Mouse (Mus musculus) erythroid progenitor cell, adult 5-6 weeks (primary cell): ENCODE data around the gene Psmb8. TPM values are rescaled to one million over a fixed set of nuclear protein-coding genes. Genes with fewer than 3 reads are reported as not detected.

Experiments used
- ATAC-seq: replicated peaks from 2 replicates; pipeline ENCODE4 v1.8.0; 2016; ENCODE audit warnings: moderate number of reproducible peaks, mild to moderate bottlenecking, moderate TSS enrichment, inconsistent platforms; ENCODE audit not compliant: poor library complexity, low FRiP score, severe bottlenecking
- total RNA-seq, 2 experiments: library from RNA; stranded (forward) in 1 of 2; stranded (reverse) in 1 of 2; fragments of 150-400 nt in 1 of 2; fragments of 186-747, 209-891 nt in 1 of 2; gene quantifications; 2 replicates each; pipeline versions ENCODE4 v1.2.3 to v1.2.4; 2015 to 2017; ENCODE audit warnings: low replicate concordance in 2 of 2

Psmb8 gene
- total RNA-seq, 2 experiments from 2014 or later = 38.1 to 38.3 TPM

- no peak for ATAC-seq
Measured at GRCm38 (mm10) chr17:34239601-34240041, 42.1 kb downstream of the Psmb8 start.

GRCm38 (mm10) chr17:34240366-34240765 is 42.8 kb downstream of the Psmb8 start:
- no peak for ATAC-seq

GRCm38 (mm10) chr17:34240916-34241315 is 43.4 kb downstream of the Psmb8 start:
- ATAC-seq = no peak

DNA sequence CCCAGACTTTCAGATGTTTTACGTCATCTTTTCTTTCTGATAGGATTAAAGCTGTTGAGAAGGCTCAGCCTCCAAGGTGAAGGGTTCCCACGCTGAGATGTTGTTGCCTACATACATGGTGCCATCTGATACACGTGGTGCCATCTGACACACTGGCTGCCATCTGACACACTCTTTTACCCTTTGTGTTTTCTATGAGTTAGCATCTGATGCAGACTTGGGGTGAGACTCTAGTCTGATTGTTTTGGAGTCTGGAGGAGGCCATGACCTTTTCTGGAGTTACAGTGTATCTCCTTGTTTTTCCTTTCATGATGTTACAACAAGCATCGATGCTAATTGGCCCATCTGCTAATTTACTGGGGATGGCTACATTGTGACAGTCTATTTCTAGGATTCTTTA is 47.1 kb downstream of the Psmb8 start:
- no peak for ATAC-seq

GRCm38 (mm10) chr17:34247047-34247446 is 49.5 kb downstream of the Psmb8 start:
- ATAC-seq = no peak

DNA sequence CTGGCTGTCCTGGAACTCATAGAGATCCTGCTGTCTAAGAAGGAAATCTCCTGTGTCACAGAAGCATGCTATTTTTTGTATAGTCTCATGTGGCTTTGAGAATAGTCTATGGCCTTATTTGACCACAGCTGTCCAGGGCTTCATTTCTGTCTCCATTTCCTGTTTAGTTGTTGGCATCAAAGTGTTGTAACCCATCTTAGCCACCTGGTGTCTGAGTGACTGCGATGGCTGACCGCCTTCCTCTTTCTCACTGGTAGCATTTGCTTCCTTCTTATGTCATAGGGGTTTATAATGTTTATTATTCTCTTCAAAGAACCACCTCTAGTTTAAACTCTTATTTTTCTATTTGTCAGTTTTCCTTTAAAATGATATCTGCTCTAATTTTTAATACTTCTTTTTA is 51.2 kb downstream of the Psmb8 start:
- ATAC-seq = no peak

GRCm38 (mm10) chr17:34249361-34249760 is 51.8 kb downstream of the Psmb8 start:
- no peak for ATAC-seq

GRCm38 (mm10) chr17:34249878-34250277 is 52.4 kb downstream of the Psmb8 start:
- ATAC-seq = no peak

Other genes with a start within 250 kb of the Psmb8 start
- not detected in 2 replicates for gene B3galt4, start 246.2 kb upstream of the Psmb8 start, total RNA-seq (2015; ENCODE audit: low replicate concordance)
- 0.26 and 2.8 TPM in 2 replicates for gene B3galt4, start 246.2 kb upstream of the Psmb8 start, total RNA-seq (2017; ENCODE audit: low replicate concordance)
- 8.0 and 18.4 TPM in 2 replicates for gene Vps52, start 241.9 kb upstream of the Psmb8 start, total RNA-seq (2015; ENCODE audit: low replicate concordance)
- gene Vps52, start 241.9 kb upstream of the Psmb8 start, total RNA-seq (2017; ENCODE audit: low replicate concordance) = 11.5 and 17.8 TPM in 2 replicates
- gene Rps18, start 241.7 kb upstream of the Psmb8 start, total RNA-seq (2015; ENCODE audit: low replicate concordance) = 779 and 808 TPM in 2 replicates
- 194 and 380 TPM in 2 replicates for gene Rps18, start 241.7 kb upstream of the Psmb8 start, total RNA-seq (2017; ENCODE audit: low replicate concordance)
- 315 and 400 TPM in 2 replicates for gene H2-K1, start 197.4 kb upstream of the Psmb8 start, total RNA-seq (2015; ENCODE audit: low replicate concordance)
- gene H2-K1, start 197.4 kb upstream of the Psmb8 start, total RNA-seq (2017; ENCODE audit: low replicate concordance) = 167 and 182 TPM in 2 replicates
- 1.3 and 2.5 TPM in 2 replicates for gene Ring1, start 173.0 kb upstream of the Psmb8 start, total RNA-seq (2015; ENCODE audit: low replicate concordance)
- 1.9 and 2.0 TPM in 2 replicates for gene Ring1, start 173.0 kb upstream of the Psmb8 start, total RNA-seq (2017; ENCODE audit: low replicate concordance)
- 40.4 and 50.3 TPM in 2 replicates for gene H2-Ke6, start 169.7 kb upstream of the Psmb8 start, total RNA-seq (2015; ENCODE audit: low replicate concordance)
- gene H2-Ke6, start 169.7 kb upstream of the Psmb8 start, total RNA-seq (2017; ENCODE audit: low replicate concordance) = 10.8 and 14.9 TPM in 2 replicates
- 2.5 and 8.6 TPM in 2 replicates for gene Slc39a7, start 166.0 kb upstream of the Psmb8 start, total RNA-seq (2015; ENCODE audit: low replicate concordance)
- 18.9 and 20.7 TPM in 2 replicates for gene Slc39a7, start 166.0 kb upstream of the Psmb8 start, total RNA-seq (2017; ENCODE audit: low replicate concordance)
- gene Rxrb, start 165.9 kb upstream of the Psmb8 start, total RNA-seq (2015; ENCODE audit: low replicate concordance) = 5.4 and 8.4 TPM in 2 replicates
- gene Rxrb, start 165.9 kb upstream of the Psmb8 start, total RNA-seq (2017; ENCODE audit: low replicate concordance) = 11.5 and 14.5 TPM in 2 replicates
- 0.36 and 0.42 TPM in 2 replicates for gene Col11a2, start 158.3 kb upstream of the Psmb8 start, total RNA-seq (2015; ENCODE audit: low replicate concordance)
- gene Col11a2, start 158.3 kb upstream of the Psmb8 start, total RNA-seq (2017; ENCODE audit: low replicate concordance) = 2.1 and 2.9 TPM in 2 replicates
- not detected in 2 replicates for gene H2-Oa, start 105.4 kb upstream of the Psmb8 start, total RNA-seq (2015; ENCODE audit: low replicate concordance)
- gene H2-Oa, start 105.4 kb upstream of the Psmb8 start, total RNA-seq (2017; ENCODE audit: low replicate concordance) = 0.39 and 1.5 TPM in 2 replicates
- gene H2-DMa, start 78.2 kb upstream of the Psmb8 start, total RNA-seq (2015; ENCODE audit: low replicate concordance) = 14.4 and 17.2 TPM in 2 replicates
- 12.3 and 20.4 TPM in 2 replicates for gene H2-DMa, start 78.2 kb upstream of the Psmb8 start, total RNA-seq (2017; ENCODE audit: low replicate concordance)
- gene Brd2, start 75.1 kb upstream of the Psmb8 start, total RNA-seq (2015; ENCODE audit: low replicate concordance) = 199 and 208 TPM in 2 replicates
- gene Brd2, start 75.1 kb upstream of the Psmb8 start, total RNA-seq (2017; ENCODE audit: low replicate concordance) = 191 and 208 TPM in 2 replicates
- gene H2-DMb2, start 54.4 kb upstream of the Psmb8 start, total RNA-seq (2015; ENCODE audit: low replicate concordance) = 3.2 and 4.6 TPM in 2 replicates
- 2.0 and 2.8 TPM in 2 replicates for gene H2-DMb2, start 54.4 kb upstream of the Psmb8 start, total RNA-seq (2017; ENCODE audit: low replicate concordance)
- gene H2-DMb1, start 44.6 kb upstream of the Psmb8 start, total RNA-seq (2015; ENCODE audit: low replicate concordance) = 18.0 and 34.8 TPM in 2 replicates
- gene H2-DMb1, start 44.6 kb upstream of the Psmb8 start, total RNA-seq (2017; ENCODE audit: low replicate concordance) = 3.9 and 23.1 TPM in 2 replicates
- 12.6 and 21.0 TPM in 2 replicates for gene Tap1, start 10.2 kb upstream of the Psmb8 start, total RNA-seq (2015; ENCODE audit: low replicate concordance)
- 21.6 and 35.4 TPM in 2 replicates for gene Tap1, start 10.2 kb upstream of the Psmb8 start, total RNA-seq (2017; ENCODE audit: low replicate concordance)
- gene Psmb9, start 10.0 kb upstream of the Psmb8 start, total RNA-seq (2015; ENCODE audit: low replicate concordance) = 23.5 and 39.3 TPM in 2 replicates
- gene Psmb9, start 10.0 kb upstream of the Psmb8 start, total RNA-seq (2017; ENCODE audit: low replicate concordance) = 21.3 and 36.5 TPM in 2 replicates
- gene Tap2, start 5.8 kb downstream of the Psmb8 start, total RNA-seq (2015; ENCODE audit: low replicate concordance) = 4.7 and 6.7 TPM in 2 replicates
- gene Tap2, start 5.8 kb downstream of the Psmb8 start, total RNA-seq (2017; ENCODE audit: low replicate concordance) = 7.7 and 16.6 TPM in 2 replicates
- gene H2-Ob, start 41.2 kb downstream of the Psmb8 start, total RNA-seq (2015; ENCODE audit: low replicate concordance) = 10.1 and 21.4 TPM in 2 replicates
- 8.0 and 14.1 TPM in 2 replicates for gene H2-Ob, start 41.2 kb downstream of the Psmb8 start, total RNA-seq (2017; ENCODE audit: low replicate concordance)
- gene H2-Ab1, start 60.0 kb downstream of the Psmb8 start, total RNA-seq (2015; ENCODE audit: low replicate concordance) = 31.9 and 96.6 TPM in 2 replicates
- gene H2-Ab1, start 60.0 kb downstream of the Psmb8 start, total RNA-seq (2017; ENCODE audit: low replicate concordance) = 43.0 and 50.2 TPM in 2 replicates
- 84.7 and 90.8 TPM in 2 replicates for gene H2-Aa, start 90.1 kb downstream of the Psmb8 start, total RNA-seq (2015; ENCODE audit: low replicate concordance)
- 26.8 and 27.5 TPM in 2 replicates for gene H2-Aa, start 90.1 kb downstream of the Psmb8 start, total RNA-seq (2017; ENCODE audit: low replicate concordance)
- 7.2 and 8.4 TPM in 2 replicates for gene H2-Eb1, start 108.1 kb downstream of the Psmb8 start, total RNA-seq (2015; ENCODE audit: low replicate concordance)
- 28.5 and 80.5 TPM in 2 replicates for gene H2-Eb1, start 108.1 kb downstream of the Psmb8 start, total RNA-seq (2017; ENCODE audit: low replicate concordance)
- not detected in 2 replicates for gene H2-Eb2, start 127.9 kb downstream of the Psmb8 start, total RNA-seq (2015; ENCODE audit: low replicate concordance)
- not detected in 2 replicates for gene H2-Eb2, start 127.9 kb downstream of the Psmb8 start, total RNA-seq (2017; ENCODE audit: low replicate concordance)
- not detected in 2 replicates for gene Btnl2, start 157.1 kb downstream of the Psmb8 start, total RNA-seq (2015; ENCODE audit: low replicate concordance)
- not detected in 2 replicates for gene Btnl2, start 157.1 kb downstream of the Psmb8 start, total RNA-seq (2017; ENCODE audit: low replicate concordance)
- gene Btnl1, start 179.4 kb downstream of the Psmb8 start, total RNA-seq (2015; ENCODE audit: low replicate concordance) = not detected in 2 replicates
- gene Btnl1, start 179.4 kb downstream of the Psmb8 start, total RNA-seq (2017; ENCODE audit: low replicate concordance) = not detected in 2 replicates
- gene BC051142, start 201.1 kb downstream of the Psmb8 start, total RNA-seq (2015; ENCODE audit: low replicate concordance) = not detected in 2 replicates
- gene BC051142, start 201.1 kb downstream of the Psmb8 start, total RNA-seq (2017; ENCODE audit: low replicate concordance) = not detected in 2 replicates